Mouse (Mus musculus) neural tube, embryonic 14.5 days (tissue): ENCODE results near the gene D630045J12Rik. TPM values are rescaled to one million over a fixed set of nuclear protein-coding genes. Genes with fewer than 3 reads are reported as not detected.
A peak's percentile ranks its signal among the peaks of the same experiment; 100 is the strongest.

ENCODE experiments used
- ATAC-seq: fragments of 200-750 bp; cut with Nextera tagmentation; 2 replicates; pipeline ENCODE4 v1.8.0; 2017; ENCODE audit warnings: low read depth, mild to moderate bottlenecking, moderate TSS enrichment, moderate library complexity
- H3K27ac ChIP-seq: fragments of 300-500 bp; sonication (generic); 2 replicates; pipeline ENCODE4 v1.5.1; 2014; ENCODE audit warnings: low read depth, mild to moderate bottlenecking, control low read depth, low read length, moderate library complexity, mixed read lengths
- H3K27me3 ChIP-seq: fragments of 300-500 bp; sonication (generic); 2 replicates; pipeline ENCODE4 v1.6.1; 2014; ENCODE audit warnings: low read length; ENCODE audit not compliant: control insufficient read depth, insufficient read depth
- H3K36me3 ChIP-seq: fragments of 300-500 bp; sonication (generic); 2 replicates; pipeline ENCODE4 v1.6.1; 2014; ENCODE audit warnings: low read length, mixed read lengths; ENCODE audit not compliant: control insufficient read depth, insufficient read depth
- H3K4me1 ChIP-seq: fragments of 300-500 bp; sonication (generic); 2 replicates; pipeline ENCODE4 v1.6.1; 2014; ENCODE audit warnings: low read length; ENCODE audit not compliant: control insufficient read depth, insufficient read depth
- H3K4me2 ChIP-seq: fragments of 300-500 bp; sonication (generic); 2 replicates; pipeline ENCODE4 v1.6.1; 2014; ENCODE audit warnings: mild to moderate bottlenecking, low read depth, low read length, control low read depth
- H3K4me3 ChIP-seq: fragments of 300-500 bp; sonication (generic); 2 replicates; pipeline ENCODE4 v1.5.1; 2014; ENCODE audit warnings: low read depth, low read length, control low read depth, mixed read lengths
- H3K9ac ChIP-seq: fragments of 300-500 bp; sonication (generic); replicated peaks from 2 replicates; pipeline ENCODE4 v1.6.1; 2014; ENCODE audit warnings: low read depth, mild to moderate bottlenecking, control low read depth, low read length, mixed read lengths
- H3K9me3 ChIP-seq: fragments of 300-500 bp; sonication (generic); 2 replicates; pipeline ENCODE4 v1.6.1; 2016; ENCODE audit warnings: low read length; ENCODE audit not compliant: control insufficient read depth
- WGBS: fragments of 180-500 bp; shearing (Covaris S2); extraction: QIAGEN DNeasy Blood & Tissue Kit; methylation state at CpG from one replicate; pipeline ENCODE4 v1.1.7; 2014; 5-methylcytosine and 5-hydroxymethylcytosine counted together
- polyA plus RNA-seq: library from polyadenylated mRNA; unstranded; fragments of >200 nt; fragmentation: Nextera tagmentation; extraction: Ambion mirVana; gene quantifications from 2 replicates; pipeline ENCODE4 v1.2.1, GENCODE M21; 2014

Gene D630045J12Rik
- polyA plus RNA-seq, 1 experiment from 2014 or later = 21.0 TPM

GRCm38 (mm10) chr6:38157925-38158324, 95.9 kb downstream of the D630045J12Rik start:
- no peak for ATAC-seq
- H3K4me2 ChIP-seq = no peak overlapping the region
- 0 out of 2 replicates have a peak, but pooled peaks cover 14% of the 10 kb centered on the region for H3K36me3 ChIP-seq
- 0 out of 2 replicates have a peak overlapping the region, but pooled peaks have one; percentile 7 for H3K27ac ChIP-seq
- H3K27me3 ChIP-seq = no peaks in the 10 kb centered on the region
- H3K9ac ChIP-seq = no peak overlapping the region
- peaks cover 11% of the 10 kb centered on the region; the same call in 1 of the 2 replicates for H3K4me1 ChIP-seq
- no peaks in the 10 kb centered on the region for H3K9me3 ChIP-seq
- H3K4me3 ChIP-seq = no peak overlapping the region
- WGBS = 43% methylated on average over 16 of the region's 16 CpGs

DNA sequence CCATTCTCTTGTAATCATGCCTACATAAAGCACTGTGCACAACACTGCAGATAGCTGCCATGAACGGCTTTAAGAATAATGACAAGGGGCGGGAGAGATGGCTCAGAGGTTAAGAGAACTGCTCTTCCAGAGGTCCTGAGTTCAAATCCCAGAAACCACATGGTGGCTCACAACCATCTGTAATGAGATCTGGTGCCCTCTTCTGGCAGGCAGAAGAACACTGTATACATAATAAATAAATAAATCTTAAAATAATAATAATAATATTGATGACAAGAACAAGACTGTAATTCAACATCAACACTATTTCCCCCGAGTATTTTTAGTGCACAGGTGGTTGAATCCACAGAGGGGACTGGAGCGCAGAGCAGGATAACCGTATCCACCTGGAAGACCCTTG, 97.6 kb downstream of the D630045J12Rik start:
- no peak for ATAC-seq
- Histone ChIP-seq H3K4me2 (no peak overlapping the region), H3K9ac (no peak overlapping the region), H3K27me3 (no peaks in the 10 kb centered on the region), H3K4me3 (no peak overlapping the region), H3K27ac (no peak overlapping the region), H3K4me1 (0 out of 2 replicates have a peak, but pooled peaks cover 4% of the 10 kb centered on the region), H3K9me3 (no peaks in the 10 kb centered on the region), H3K36me3 (peaks cover 17% of the 10 kb centered on the region; the same call in 1 of the 2 replicates)
- WGBS = 97% methylated on average over 5 of the region's 5 CpGs

DNA sequence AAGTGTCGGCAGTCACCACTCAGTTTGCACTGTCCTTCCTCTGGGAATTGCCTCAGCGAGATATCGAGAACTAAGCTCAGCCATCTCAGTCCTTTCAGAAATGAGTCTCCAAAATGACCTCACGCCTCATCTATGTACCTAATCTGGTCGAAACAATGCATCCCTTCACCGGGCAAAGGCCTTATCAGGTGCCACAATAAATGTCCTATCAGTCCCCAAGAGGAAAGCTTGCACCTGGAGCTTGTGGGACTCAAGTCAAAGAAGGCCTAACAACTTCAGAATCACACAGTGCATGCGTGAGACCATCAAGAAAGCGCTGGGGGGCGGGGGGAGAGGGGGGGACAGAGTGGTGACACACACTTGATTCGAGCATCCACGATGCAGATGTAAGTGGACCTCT, 101.5 kb downstream of the D630045J12Rik start:
- H3K4me1 ChIP-seq = no peaks in the 10 kb centered on the region
- no peaks in the 10 kb centered on the region for H3K9me3 ChIP-seq
- H3K27me3 ChIP-seq = no peaks in the 10 kb centered on the region
- peaks cover 26% of the 10 kb centered on the region for H3K36me3 ChIP-seq
- no peak overlapping the region for H3K4me3 ChIP-seq
- H3K9ac ChIP-seq = no peak overlapping the region
- WGBS = 90% methylated on average over 11 of the region's 11 CpGs
- H3K4me2 ChIP-seq = no peak overlapping the region
- no peak for ATAC-seq
- no peak overlapping the region; the same call in 1 of the 2 replicates for H3K27ac ChIP-seq

- no peak overlapping the region for H3K4me2 ChIP-seq
- H3K36me3 ChIP-seq = peaks cover 40% of the 10 kb centered on the region
- H3K4me3 ChIP-seq = no peak overlapping the region
- H3K9me3 ChIP-seq = no peaks in the 10 kb centered on the region
- H3K27me3 ChIP-seq = no peaks in the 10 kb centered on the region
- no peaks in the 10 kb centered on the region for H3K4me1 ChIP-seq
- H3K27ac ChIP-seq = no peak overlapping the region
- ATAC-seq = no peak
- H3K9ac ChIP-seq = no peak overlapping the region
- WGBS = 94% methylated on average over 19 of the region's 19 CpGs
Measured at GRCm38 (mm10) chr6:38149483-38149882, 104.3 kb downstream of the D630045J12Rik start.

GRCm38 (mm10) chr6:38148626-38149025, 105.2 kb downstream of the D630045J12Rik start:
- no peak overlapping the region for H3K9ac ChIP-seq
- 88% methylated on average over 10 of the region's 10 CpGs for WGBS
- H3K9me3 ChIP-seq = no peaks in the 10 kb centered on the region
- no peaks in the 10 kb centered on the region for H3K27me3 ChIP-seq
- H3K4me2 ChIP-seq = no peak overlapping the region
- peaks cover 44% of the 10 kb centered on the region for H3K36me3 ChIP-seq
- no peak for ATAC-seq
- no peak overlapping the region for H3K27ac ChIP-seq
- no peak overlapping the region for H3K4me3 ChIP-seq
- H3K4me1 ChIP-seq = no peaks in the 10 kb centered on the region

GRCm38 (mm10) chr6:38147301-38147700, 106.5 kb downstream of the D630045J12Rik start:
- Histone ChIP-seq H3K9me3 (no peaks in the 10 kb centered on the region), H3K9ac (no peak overlapping the region), H3K27me3 (no peaks in the 10 kb centered on the region), H3K4me1 (no peaks in the 10 kb centered on the region), H3K4me3 (no peak overlapping the region), H3K36me3 (peaks cover 44% of the 10 kb centered on the region), H3K4me2 (no peak overlapping the region), H3K27ac (no peak overlapping the region)
- no peak for ATAC-seq
- 89% methylated on average over 5 of the region's 5 CpGs for WGBS

DNA sequence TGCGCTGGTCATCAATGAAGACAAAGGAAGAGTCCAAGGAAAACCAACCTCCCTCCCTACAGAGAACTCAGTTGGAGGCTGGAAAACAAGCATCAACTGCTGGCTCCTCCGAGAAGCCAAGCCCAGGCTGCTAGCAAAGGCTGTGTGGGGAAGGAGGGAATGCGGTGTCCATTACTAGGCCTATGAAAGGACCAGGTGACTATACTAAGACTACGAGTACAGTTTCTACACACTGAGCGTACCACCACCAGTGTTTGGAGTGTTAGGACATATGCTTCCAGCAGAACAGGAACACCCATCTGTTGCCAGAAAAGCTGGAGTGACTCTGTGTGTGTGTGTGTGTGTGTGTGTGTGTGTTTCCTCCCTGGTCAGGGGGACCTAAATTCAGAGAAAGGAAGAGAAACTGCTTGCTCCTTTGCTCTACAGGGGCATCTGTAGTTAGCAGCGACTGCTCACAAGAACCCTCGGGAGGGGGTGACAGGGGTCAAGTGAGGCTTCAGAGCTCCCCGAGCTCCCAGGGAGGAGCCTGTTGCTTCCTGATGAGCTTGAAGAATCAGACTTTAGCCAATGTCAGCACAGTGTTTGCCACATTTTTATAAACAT, 108.2 kb downstream of the D630045J12Rik start:
- H3K4me2 ChIP-seq = no peak overlapping the region
- no peak for ATAC-seq
- peak overlapping the region; percentile 39; the same call in 1 of the 2 replicates for H3K27ac ChIP-seq
- H3K4me1 ChIP-seq = no peaks in the 10 kb centered on the region
- H3K4me3 ChIP-seq = no peak overlapping the region
- H3K36me3 ChIP-seq = peaks cover 45% of the 10 kb centered on the region
- H3K9me3 ChIP-seq = no peaks in the 10 kb centered on the region
- H3K9ac ChIP-seq = no peak overlapping the region
- 71% methylated on average over 8 of the region's 8 CpGs for WGBS
- H3K27me3 ChIP-seq = no peaks in the 10 kb centered on the region

DNA sequence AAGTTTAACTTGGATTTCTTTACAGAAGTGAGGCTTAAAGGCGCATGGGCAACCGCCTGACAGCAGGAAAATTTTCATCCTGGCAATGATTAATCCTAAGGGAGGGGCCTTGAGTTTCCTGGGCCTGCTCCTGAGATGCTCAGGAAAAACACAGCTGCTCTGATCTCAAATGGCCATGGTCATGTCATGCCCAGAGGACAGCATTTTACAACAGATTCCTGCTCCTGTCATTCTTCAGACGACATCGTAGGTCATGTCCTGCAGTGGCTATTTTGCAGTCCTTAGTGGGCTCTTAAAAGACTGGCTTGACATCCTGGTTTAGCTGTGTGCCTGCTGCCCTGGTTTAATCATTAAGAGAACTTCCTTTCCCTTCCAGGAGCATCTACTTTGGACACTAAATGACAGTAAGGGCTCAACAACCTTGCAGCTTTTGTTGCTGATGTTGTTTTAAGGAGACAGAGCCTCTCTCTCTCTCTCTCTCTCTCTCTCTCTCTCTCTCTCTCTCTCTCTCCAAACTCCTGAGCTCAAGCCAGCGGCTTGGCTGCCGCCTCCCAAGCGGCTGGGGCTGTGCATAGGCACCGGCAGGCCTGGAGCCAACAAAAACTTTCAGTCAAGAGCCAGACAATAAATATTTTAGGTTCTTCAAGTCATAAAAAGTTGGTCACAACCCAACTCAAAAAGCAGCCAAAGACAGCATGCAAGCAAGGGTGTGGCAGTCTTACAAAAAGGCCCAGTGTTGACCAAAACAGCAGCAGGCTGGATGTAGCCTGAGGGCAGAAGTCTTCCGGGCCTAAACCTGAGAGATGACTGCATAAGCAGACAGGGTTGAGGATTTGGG, 109.4 kb downstream of the D630045J12Rik start:
- H3K4me2 ChIP-seq = no peak overlapping the region
- H3K36me3 ChIP-seq = peaks cover 41% of the 10 kb centered on the region
- H3K4me1 ChIP-seq = no peaks in the 10 kb centered on the region
- no peak overlapping the region for H3K9ac ChIP-seq
- no peak overlapping the region for H3K27ac ChIP-seq
- H3K4me3 ChIP-seq = no peak overlapping the region
- no peak for ATAC-seq
- no peaks in the 10 kb centered on the region for H3K9me3 ChIP-seq
- 56% methylated on average over 9 of the region's 9 CpGs for WGBS
- no peaks in the 10 kb centered on the region for H3K27me3 ChIP-seq

GRCm38 (mm10) chr6:38140402-38140801, 113.4 kb downstream of the D630045J12Rik start:
- ATAC-seq = no peak
- WGBS = 96% methylated on average over 9 of the region's 9 CpGs
- no peak overlapping the region for H3K9ac ChIP-seq
- H3K27me3 ChIP-seq = no peaks in the 10 kb centered on the region
- no peaks in the 10 kb centered on the region for H3K9me3 ChIP-seq
- H3K36me3 ChIP-seq = peaks cover 45% of the 10 kb centered on the region
- H3K4me3 ChIP-seq = no peak overlapping the region
- H3K4me1 ChIP-seq = no peaks in the 10 kb centered on the region
- no peak overlapping the region for H3K27ac ChIP-seq
- H3K4me2 ChIP-seq = no peak overlapping the region
